Mouse (Mus musculus): Measurements from ENCODE around the gene Brpf1.

GRCm38 (mm10) chr6:113368577-113368976 is 61.6 kb downstream of the Brpf1 start:
- TF ChIP-seq TAL1 (IDR thresholded peaks at IDR 0.05; ENCODE audit: low read length) = no peak
- TF ChIP-seq GATA1 (IDR thresholded peaks at IDR 0.05; ENCODE audit: low read length) = no peak

Data from erythroblast, embryonic 14.5 days (primary cell).